Mouse (Mus musculus): ENCODE results near the gene Klhdc10. TPM values are rescaled to one million over a fixed set of nuclear protein-coding genes. Genes with fewer than 3 reads are reported as not detected.

Klhdc10 gene
- total RNA-seq, 2 experiments from 2014 or later = 65.9 to 76.6 TPM

- no peak for DNase-seq
These were observed 423 bp downstream of the Klhdc10 start for GRCm38 (mm10) chr6:30402091-30402491.

- peak; percentile 69 for DNase-seq
These were observed 1.8 kb downstream of the Klhdc10 start for GRCm38 (mm10) chr6:30403465-30403864.

- no peak for DNase-seq
These were observed 3.0 kb downstream of the Klhdc10 start for GRCm38 (mm10) chr6:30404671-30405070.

GRCm38 (mm10) chr6:30408276-30408675 is 6.6 kb downstream of the Klhdc10 start:
- no peak for DNase-seq

GRCm38 (mm10) chr6:30409399-30410093 is 7.9 kb downstream of the Klhdc10 start:
- DNase-seq = no peak

- DNase-seq = no peak
These were observed 9.6 kb downstream of the Klhdc10 start for GRCm38 (mm10) chr6:30411311-30411710.

GRCm38 (mm10) chr6:30416126-30416525 is 14.5 kb downstream of the Klhdc10 start:
- no peak for DNase-seq

GRCm38 (mm10) chr6:30416801-30417200 is 15.1 kb downstream of the Klhdc10 start:
- DNase-seq = no peak

GRCm38 (mm10) chr6:30432461-30433192 is 31.0 kb downstream of the Klhdc10 start:
- no peak for DNase-seq

- DNase-seq = no peak
These were observed 34.8 kb downstream of the Klhdc10 start for GRCm38 (mm10) chr6:30436476-30436875.

- no peak for DNase-seq
These were observed 35.4 kb downstream of the Klhdc10 start for GRCm38 (mm10) chr6:30437054-30437453.

- no peak for DNase-seq
These were observed 37.9 kb downstream of the Klhdc10 start for GRCm38 (mm10) chr6:30439576-30439975.

- DNase-seq = no peak
These were observed 55.3 kb downstream of the Klhdc10 start for GRCm38 (mm10) chr6:30456991-30457390.

- DNase-seq = no peak
These were observed 57.0 kb downstream of the Klhdc10 start for GRCm38 (mm10) chr6:30458626-30459025.

GRCm38 (mm10) chr6:30459056-30459747 is 57.5 kb downstream of the Klhdc10 start:
- peak; percentile 17 for DNase-seq

- peak; percentile 91 for DNase-seq
These were observed 58.4 kb downstream of the Klhdc10 start for GRCm38 (mm10) chr6:30459811-30460749.

GRCm38 (mm10) chr6:30460750-30461446 is 59.2 kb downstream of the Klhdc10 start:
- peak; percentile 63 for DNase-seq

GRCm38 (mm10) chr6:30461755-30462344 is 60.2 kb downstream of the Klhdc10 start:
- no peak for DNase-seq

- DNase-seq = no peak
These were observed 61.2 kb downstream of the Klhdc10 start for GRCm38 (mm10) chr6:30462822-30463221.

- no peak for DNase-seq
These were observed 63.9 kb downstream of the Klhdc10 start for GRCm38 (mm10) chr6:30465586-30465985.

- no peak for DNase-seq
These were observed 66.4 kb downstream of the Klhdc10 start for GRCm38 (mm10) chr6:30468058-30468457.

All from adrenal gland, postnatal 10 days (tissue).